Mouse (Mus musculus) heart, embryonic 16.5 days (tissue): ENCODE data around the gene Cacna2d2. TPM values are rescaled to one million over a fixed set of nuclear protein-coding genes. Genes with fewer than 3 reads are reported as not detected.

Experiments
- ATAC-seq: fragments of 200-750 bp; cut with Nextera tagmentation; replicated peaks from 2 replicates; pipeline ENCODE4 v1.8.0; 2017; ENCODE audit warnings: moderate number of reproducible peaks; ENCODE audit not compliant: insufficient read depth, low FRiP score; ENCODE audit errors: extremely low read depth
- H3K27ac ChIP-seq: fragments of 300-500 bp; sonication (generic); 2 replicates; pipeline ENCODE4 v1.5.1; 2014; ENCODE audit warnings: mild to moderate bottlenecking, low read length, control low read depth, moderate library complexity
- H3K27me3 ChIP-seq: fragments of 300-500 bp; sonication (generic); 2 replicates; pipeline ENCODE4 v1.6.1; 2014; ENCODE audit warnings: low read length, mixed read lengths; ENCODE audit not compliant: control insufficient read depth, insufficient read depth
- H3K36me3 ChIP-seq: fragments of 300-500 bp; sonication (generic); 2 replicates; pipeline ENCODE4 v1.6.1; 2014; ENCODE audit not compliant: control insufficient read depth, insufficient read depth
- H3K4me1 ChIP-seq: fragments of 300-500 bp; sonication (generic); 2 replicates; pipeline ENCODE4 v1.6.1; 2014; ENCODE audit warnings: low read length, mixed read lengths; ENCODE audit not compliant: control insufficient read depth, insufficient read depth
- H3K4me2 ChIP-seq: fragments of 300-500 bp; sonication (generic); 2 replicates; pipeline ENCODE4 v1.6.1; 2014; ENCODE audit warnings: low read depth, mild to moderate bottlenecking, control low read depth, low read length
- H3K4me3 ChIP-seq: fragments of 300-500 bp; sonication (generic); 2 replicates; pipeline ENCODE4 v1.5.1; 2014; ENCODE audit warnings: mild to moderate bottlenecking, control low read depth, low read length
- H3K9ac ChIP-seq: fragments of 300-500 bp; sonication (generic); 2 replicates; pipeline ENCODE4 v1.6.1; 2014; ENCODE audit warnings: low read length, control low read depth
- H3K9me3 ChIP-seq: fragments of 300-500 bp; sonication (generic); replicated peaks from 2 replicates; pipeline ENCODE4 v1.6.1; 2016; ENCODE audit warnings: low read length; ENCODE audit not compliant: control insufficient read depth
- WGBS: fragments of 180-500 bp; shearing (Covaris S2); extraction: QIAGEN DNeasy Blood & Tissue Kit; methylation state at CpG from one replicate; pipeline ENCODE4 v1.1.7; 2014; 5-methylcytosine and 5-hydroxymethylcytosine counted together
- polyA plus RNA-seq: library from polyadenylated mRNA; unstranded; fragments of >200 nt; fragmentation: Nextera tagmentation; extraction: Ambion mirVana; gene quantifications from 2 replicates; pipeline ENCODE4 v1.2.1, GENCODE M21; 2015

The Cacna2d2 gene
- polyA plus RNA-seq, 1 experiment from 2014 or later, result 2.6 TPM

DNA sequence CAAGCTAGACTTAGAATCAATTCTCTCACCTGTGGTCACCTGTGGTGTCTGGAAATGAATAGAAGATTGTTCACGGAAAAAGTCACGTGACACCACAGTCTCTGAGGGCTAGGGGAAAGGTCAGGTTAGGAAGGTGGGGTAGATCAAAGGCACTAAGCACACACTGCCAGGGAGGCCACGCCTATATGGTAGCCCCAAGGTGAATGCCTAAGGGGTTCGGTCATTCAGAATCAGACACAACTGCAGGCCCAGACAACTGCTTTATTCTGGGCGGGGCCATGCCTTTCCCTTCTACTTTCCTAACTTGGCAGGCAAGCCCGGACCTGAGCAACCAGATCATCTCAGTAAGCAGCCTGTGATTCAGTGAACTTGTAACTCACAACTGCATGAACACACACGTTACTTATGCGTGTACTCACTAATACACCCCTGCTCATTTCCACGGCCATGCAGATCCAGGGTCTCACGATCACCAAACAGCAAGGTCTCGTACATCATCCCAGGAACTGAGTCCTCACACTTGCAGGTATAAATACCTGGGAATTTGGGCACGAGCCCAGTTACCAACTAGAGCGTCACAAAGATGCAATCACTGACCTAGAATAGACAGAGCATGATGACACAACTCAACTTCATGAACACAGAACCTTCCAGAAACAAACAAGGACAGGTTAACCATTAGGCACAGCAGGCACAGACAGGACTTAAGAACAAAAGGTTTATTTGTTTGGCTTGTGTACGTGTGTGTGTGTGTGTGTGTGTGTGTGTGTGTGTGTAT lies 176.4 kb downstream of the Cacna2d2 start:
- 79% methylated on average over 14 of the region's 14 CpGs for WGBS
- Histone ChIP-seq H3K27me3 (no peaks in the 10 kb centered on the region), H3K4me2 (no peak overlapping the region; the same call in 1 of the 2 replicates), H3K36me3 (peaks cover 18% of the 10 kb centered on the region), H3K9ac (no peak overlapping the region), H3K4me1 (peaks cover 34% of the 10 kb centered on the region), H3K27ac (peak overlapping the region; percentile 70), H3K9me3 (no peaks in the 10 kb centered on the region), H3K4me3 (no peak overlapping the region)
- ATAC-seq, result no peak

DNA sequence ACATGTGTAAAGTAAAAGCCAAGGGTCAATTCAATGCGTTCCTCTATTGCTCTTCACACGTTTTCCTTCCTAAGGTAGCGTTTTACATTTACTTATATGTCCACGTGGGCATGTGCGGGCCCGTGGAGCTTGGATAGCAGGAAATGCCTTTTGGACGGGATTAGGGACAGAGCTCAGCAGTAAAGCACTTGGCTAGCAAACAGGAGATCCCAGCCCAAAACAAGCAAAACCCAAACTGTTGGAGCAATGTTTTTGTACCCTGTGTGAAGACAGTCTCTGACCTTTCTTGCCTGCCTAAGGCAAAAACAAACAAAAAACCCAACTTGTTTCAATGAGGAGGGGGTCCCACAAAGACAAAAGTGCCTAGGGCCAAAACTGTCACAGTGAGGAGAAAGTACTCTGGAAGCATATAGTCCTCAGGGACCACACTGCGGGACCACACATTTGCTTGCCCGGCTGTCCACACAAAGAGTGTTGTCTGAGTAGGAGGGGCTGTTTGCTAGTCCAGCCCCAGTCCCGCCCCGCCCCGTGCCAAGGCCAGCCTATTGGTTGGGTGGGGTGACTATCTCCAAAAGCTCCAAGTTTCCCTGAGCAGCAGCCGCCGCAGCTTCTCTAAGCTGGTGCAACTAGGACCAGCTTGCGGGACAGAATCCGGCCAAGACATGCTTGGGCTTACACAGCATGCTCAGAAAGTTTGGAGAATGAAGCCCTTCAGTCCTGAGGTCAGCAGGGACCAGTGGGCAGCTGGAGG lies 177.1 kb downstream of the Cacna2d2 start, which contains the start of gene Hyal1:
TSS of gene Hyal1 (plus strand) at position 571 of the 751 bp plus-strand sequence.
- peak within 1 kb of the TSS; percentile 63 for H3K9ac ChIP-seq
- 24% methylated on average over 16 of the region's 16 CpGs for WGBS
- H3K9me3 ChIP-seq, result no peaks in the 10 kb centered on the region
- peak within 1 kb of the TSS; percentile 60 for H3K4me2 ChIP-seq
- ATAC-seq, result peak; percentile 72
- peaks cover 16% of the 10 kb centered on the region for H3K36me3 ChIP-seq
- peaks cover 31% of the 10 kb centered on the region for H3K4me1 ChIP-seq
- H3K27me3 ChIP-seq, result no peaks in the 10 kb centered on the region
- H3K4me3 ChIP-seq, result peak within 1 kb of the TSS; percentile 34
- peak within 1 kb of the TSS; percentile 70 for H3K27ac ChIP-seq

GRCm38 (mm10) chr9:107577871-107578270 lies 178.5 kb downstream of the Cacna2d2 start:
- Histone ChIP-seq H3K4me1 (peaks cover 31% of the 10 kb centered on the region), H3K4me3 (no peak overlapping the region), H3K9me3 (no peaks in the 10 kb centered on the region), H3K4me2 (peak overlapping the region; percentile 5; the same call in 1 of the 2 replicates), H3K9ac (no peak overlapping the region), H3K27me3 (no peaks in the 10 kb centered on the region), H3K36me3 (peaks cover 4% of the 10 kb centered on the region), H3K27ac (no peak overlapping the region)
- ATAC-seq, result no peak
- WGBS, result 91% methylated on average over 10 of the region's 10 CpGs

GRCm38 (mm10) chr9:107578587-107578986 lies 179.2 kb downstream of the Cacna2d2 start, which contains the start of gene Naa80:
TSS of gene Naa80 (plus strand) at chr9:107578887.
- Histone ChIP-seq H3K27ac (no peak within 1 kb of the TSS), H3K4me1 (peaks cover 31% of the 10 kb centered on the region), H3K9ac (no peak within 1 kb of the TSS)

More at GRCm38 (mm10) chr9:107578587-107578986, 179.2 kb downstream of the Cacna2d2 start, which contains the start of gene Naa80:
- H3K4me3 ChIP-seq, result no peak within 1 kb of the TSS
- H3K36me3 ChIP-seq, result peaks cover 7% of the 10 kb centered on the region
- H3K9me3 ChIP-seq, result no peaks in the 10 kb centered on the region
- H3K4me2 ChIP-seq, result peak within 1 kb of the TSS; percentile 5; the same call in 1 of the 2 replicates
- WGBS, result 73% methylated on average over 3 of the region's 3 CpGs
- ATAC-seq, result no peak
- H3K27me3 ChIP-seq, result no peaks in the 10 kb centered on the region

Other genes starting within 250 kb of the Cacna2d2 start
- gene Dock3, start 167.7 kb upstream of the Cacna2d2 start, polyA plus RNA-seq, result 0.24 and 0.43 TPM in 2 replicates
- gene Mapkapk3, start 109.7 kb upstream of the Cacna2d2 start, polyA plus RNA-seq, result 11.4 and 13.1 TPM in 2 replicates
- gene Cish, start 103.6 kb upstream of the Cacna2d2 start, polyA plus RNA-seq, result 43.4 and 44.4 TPM in 2 replicates
- 10.2 and 14.4 TPM in 2 replicates for gene Hemk1, start 61.3 kb upstream of the Cacna2d2 start, polyA plus RNA-seq
- 1.2 and 1.5 TPM in 2 replicates for gene 6430571L13Rik, start 59.0 kb upstream of the Cacna2d2 start, polyA plus RNA-seq
- 31.3 and 32.9 TPM in 2 replicates for gene Tmem115, start 134.3 kb downstream of the Cacna2d2 start, polyA plus RNA-seq
- gene Cyb561d2, start 142.6 kb downstream of the Cacna2d2 start, polyA plus RNA-seq, result 17.7 and 18.5 TPM in 2 replicates
- gene Nprl2, start 142.6 kb downstream of the Cacna2d2 start, polyA plus RNA-seq, result 32.4 and 33.3 TPM in 2 replicates
- 1.7 and 2.5 TPM in 2 replicates for gene Zmynd10, start 147.7 kb downstream of the Cacna2d2 start, polyA plus RNA-seq
- gene Rassf1, start 151.9 kb downstream of the Cacna2d2 start, polyA plus RNA-seq, result 54.0 and 55.3 TPM in 2 replicates
- gene Tusc2, start 163.6 kb downstream of the Cacna2d2 start, polyA plus RNA-seq, result 44.3 and 44.7 TPM in 2 replicates
- 87.4 and 87.7 TPM in 2 replicates for gene Hyal2, start 168.3 kb downstream of the Cacna2d2 start, polyA plus RNA-seq
- 7.5 and 8.4 TPM in 2 replicates for gene Hyal1, start 177.3 kb downstream of the Cacna2d2 start, polyA plus RNA-seq
- 15.1 and 19.2 TPM in 2 replicates for gene Naa80, start 179.3 kb downstream of the Cacna2d2 start, polyA plus RNA-seq
- gene Hyal3, start 181.2 kb downstream of the Cacna2d2 start, polyA plus RNA-seq, result 0.54 and 0.69 TPM in 2 replicates
- 45.7 and 46.5 TPM in 2 replicates for gene Ifrd2, start 188.0 kb downstream of the Cacna2d2 start, polyA plus RNA-seq
- gene Sema3b, start 209.6 kb downstream of the Cacna2d2 start, polyA plus RNA-seq, result 11.0 and 12.0 TPM in 2 replicates
- 419 and 458 TPM in 2 replicates for gene Gnai2, start 235.8 kb downstream of the Cacna2d2 start, polyA plus RNA-seq